Mouse (Mus musculus) intestine, embryonic 14.5 days (tissue): ENCODE measurements around the gene Gm11733. TPM values are rescaled to one million over a fixed set of nuclear protein-coding genes. Genes with fewer than 3 reads are reported as not detected.

Source experiments
- ATAC-seq: fragments of 200-750 bp; cut with Nextera tagmentation; replicated peaks from 2 replicates; pipeline ENCODE4 v1.8.0; 2017; ENCODE audit warnings: low read depth, moderate number of reproducible peaks, moderate TSS enrichment, moderate library complexity; ENCODE audit not compliant: low FRiP score, low TSS enrichment
- DNase-seq: peaks from one replicate; pipeline ENCODE4 v3.0.0-alpha.2; 2018; ENCODE audit warnings: low spot score
- H3K27ac ChIP-seq: fragments of 300-500 bp; sonication (generic); 2 replicates; pipeline ENCODE4 v1.5.1; 2014; ENCODE audit warnings: low read depth, mild to moderate bottlenecking, control low read depth
- H3K27me3 ChIP-seq: fragments of 300-500 bp; sonication (generic); replicated peaks from 2 replicates; pipeline ENCODE4 v1.6.1; 2014; ENCODE audit warnings: low read length, control low read depth; ENCODE audit not compliant: control insufficient read depth, insufficient read depth
- H3K36me3 ChIP-seq: fragments of 300-500 bp; sonication (generic); 2 replicates; pipeline ENCODE4 v1.6.1; 2014; ENCODE audit warnings: low read length, control low read depth; ENCODE audit not compliant: control insufficient read depth, insufficient read depth
- H3K4me1 ChIP-seq: fragments of 300-500 bp; sonication (generic); replicated peaks from 2 replicates; pipeline ENCODE4 v1.6.1; 2014; ENCODE audit warnings: low read length, control low read depth, mixed read lengths; ENCODE audit not compliant: control insufficient read depth, insufficient read depth
- H3K4me2 ChIP-seq: fragments of 300-500 bp; sonication (generic); 2 replicates; pipeline ENCODE4 v1.6.1; 2014; ENCODE audit warnings: low read length
- H3K4me3 ChIP-seq: fragments of 300-500 bp; sonication (generic); 2 replicates; pipeline ENCODE4 v1.5.1; 2014; ENCODE audit warnings: low read depth, low read length, control low read depth, mixed read lengths
- H3K9ac ChIP-seq: fragments of 300-500 bp; sonication (generic); 2 replicates; pipeline ENCODE4 v1.6.1; 2014; ENCODE audit warnings: mild to moderate bottlenecking, low read length
- H3K9me3 ChIP-seq: fragments of 300-500 bp; sonication (generic); 2 replicates; pipeline ENCODE4 v1.6.1; 2016; ENCODE audit warnings: low read length, control low read depth; ENCODE audit not compliant: control insufficient read depth
- WGBS: fragments of 180-500 bp; shearing (Covaris S2); extraction: QIAGEN DNeasy Blood & Tissue Kit; methylation state at CpG from one replicate; pipeline ENCODE4 v1.1.7; 2014; 5-methylcytosine and 5-hydroxymethylcytosine counted together
- polyA plus RNA-seq: library from polyadenylated mRNA; unstranded; fragments of >200 nt; fragmentation: Nextera tagmentation; extraction: Ambion mirVana; gene quantifications from 2 replicates; pipeline ENCODE4 v1.2.1, GENCODE M21; 2014

Gene Gm11733
- polyA plus RNA-seq, 1 experiment from 2014 or later = 0.12 TPM

- DNase-seq (no peak), ATAC-seq (no peak)
- no peaks in the 10 kb centered on the region for H3K27me3 ChIP-seq
- H3K27ac ChIP-seq = peak overlapping the region; percentile 63
- peak overlapping the region; percentile 25 for H3K4me3 ChIP-seq
- H3K36me3 ChIP-seq = no peaks in the 10 kb centered on the region
- H3K4me2 ChIP-seq = peak overlapping the region; percentile 59
- 8% methylated on average over 11 of the region's 11 CpGs for WGBS
- H3K4me1 ChIP-seq = peaks cover 31% of the 10 kb centered on the region
- H3K9ac ChIP-seq = peak overlapping the region; percentile 27
- no peaks in the 10 kb centered on the region for H3K9me3 ChIP-seq
Observed at GRCm38 (mm10) chr11:117482300-117482676, 1.9 kb upstream of the Gm11733 start.

- peak; percentile 62 for ATAC-seq
- H3K27ac ChIP-seq = peak overlapping the region; percentile 63
- H3K9ac ChIP-seq = peak overlapping the region; percentile 27
- H3K4me2 ChIP-seq = peak overlapping the region; percentile 59
- 4% methylated on average over 25 of the region's 26 CpGs for WGBS
- peaks cover 31% of the 10 kb centered on the region for H3K4me1 ChIP-seq
- no peaks in the 10 kb centered on the region for H3K27me3 ChIP-seq
- H3K36me3 ChIP-seq = no peaks in the 10 kb centered on the region
- no peaks in the 10 kb centered on the region for H3K9me3 ChIP-seq
- peak; percentile 80 for DNase-seq
- H3K4me3 ChIP-seq = peak overlapping the region; percentile 25
Observed at GRCm38 (mm10) chr11:117482677-117483511, 1.3 kb upstream of the Gm11733 start.

- 74% methylated on average over 13 of the region's 17 CpGs for WGBS
- no peak for DNase-seq
- H3K27ac ChIP-seq = no peak overlapping the region
Observed at GRCm38 (mm10) chr11:117491408-117492208, 7.4 kb downstream of the Gm11733 start.

GRCm38 (mm10) chr11:117492209-117492505 is 8.0 kb downstream of the Gm11733 start:
- WGBS = 62% methylated on average over 1 of the region's 1 CpGs
- Histone ChIP-seq H3K27ac (no peak overlapping the region), H3K36me3 (no peaks in the 10 kb centered on the region), H3K4me1 (peaks cover 9% of the 10 kb centered on the region), H3K4me3 (no peak overlapping the region), H3K27me3 (no peaks in the 10 kb centered on the region), H3K9me3 (peaks cover 4% of the 10 kb centered on the region; the same call in 1 of the 2 replicates), H3K4me2 (no peak overlapping the region), H3K9ac (no peak overlapping the region)
- ATAC-seq = no peak
- no peak for DNase-seq

More at GRCm38 (mm10) chr11:117491408-117492208, 7.4 kb downstream of the Gm11733 start:
- H3K27me3 ChIP-seq = no peaks in the 10 kb centered on the region
- no peak overlapping the region for H3K4me2 ChIP-seq
- ATAC-seq = no peak; the same call in 1 of the 2 replicates
- H3K36me3 ChIP-seq = no peaks in the 10 kb centered on the region
- H3K9ac ChIP-seq = no peak overlapping the region
- H3K4me1 ChIP-seq = peaks cover 3% of the 10 kb centered on the region
- no peak overlapping the region for H3K4me3 ChIP-seq
- peaks cover 4% of the 10 kb centered on the region; the same call in 1 of the 2 replicates for H3K9me3 ChIP-seq

- Histone ChIP-seq H3K4me1 (peaks cover 17% of the 10 kb centered on the region), H3K27ac (no peak overlapping the region), H3K9ac (no peak overlapping the region), H3K27me3 (no peaks in the 10 kb centered on the region), H3K4me3 (no peak overlapping the region), H3K9me3 (no peaks in the 10 kb centered on the region), H3K36me3 (no peaks in the 10 kb centered on the region), H3K4me2 (no peak overlapping the region)
- 40% methylated on average over 4 of the region's 4 CpGs for WGBS
- ATAC-seq (no peak), DNase-seq (no peak)
Observed at GRCm38 (mm10) chr11:117496812-117497211, 12.6 kb downstream of the Gm11733 start.

GRCm38 (mm10) chr11:117497256-117498136 is 13.3 kb downstream of the Gm11733 start:
- Histone ChIP-seq H3K27ac (peak overlapping the region; percentile 74), H3K27me3 (no peaks in the 10 kb centered on the region), H3K9me3 (no peaks in the 10 kb centered on the region), H3K4me3 (0 out of 2 replicates have a peak overlapping the region, but pooled peaks have one; percentile 6), H3K9ac (peak overlapping the region; percentile 34), H3K36me3 (no peaks in the 10 kb centered on the region), H3K4me2 (peak overlapping the region; percentile 41), H3K4me1 (peaks cover 17% of the 10 kb centered on the region)
- ATAC-seq = peak; percentile 92
- 8% methylated on average over 16 of the region's 16 CpGs for WGBS
- DNase-seq = peak; percentile 74

- no peaks in the 10 kb centered on the region for H3K36me3 ChIP-seq
- ATAC-seq (no peak), DNase-seq (no peak)
- H3K4me1 ChIP-seq = peaks cover 17% of the 10 kb centered on the region
- H3K27ac ChIP-seq = peak overlapping the region; percentile 74
- 0 out of 2 replicates have a peak overlapping the region, but pooled peaks have one; percentile 34 for H3K9ac ChIP-seq
- WGBS = 36% methylated on average over 1 of the region's 1 CpGs
- no peak overlapping the region; the same call in 1 of the 2 replicates for H3K4me2 ChIP-seq
- no peaks in the 10 kb centered on the region for H3K27me3 ChIP-seq
- H3K9me3 ChIP-seq = no peaks in the 10 kb centered on the region
- H3K4me3 ChIP-seq = 0 out of 2 replicates have a peak overlapping the region, but pooled peaks have one; percentile 6
Observed at GRCm38 (mm10) chr11:117498137-117498511, 14.0 kb downstream of the Gm11733 start.

- Histone ChIP-seq H3K4me3 (no peak overlapping the region), H3K9me3 (no peaks in the 10 kb centered on the region), H3K9ac (no peak overlapping the region), H3K36me3 (no peaks in the 10 kb centered on the region), H3K27me3 (no peaks in the 10 kb centered on the region), H3K4me2 (no peak overlapping the region), H3K4me1 (no peaks in the 10 kb centered on the region), H3K27ac (no peak overlapping the region)
- WGBS = 86% methylated on average over 4 of the region's 4 CpGs
- ATAC-seq (no peak), DNase-seq (no peak)
Observed at GRCm38 (mm10) chr11:117508972-117509371, 24.8 kb downstream of the Gm11733 start.
